Mouse (Mus musculus): Measurements from ENCODE around the gene Cacna1a.

GRCm38 (mm10) chr8:84687003-84687704 is 298.9 kb downstream of the Cacna1a start:
- no peak for TF ChIP-seq CTCF (IDR thresholded peaks at IDR 0.05; ENCODE audit: borderline replicate concordance, extremely low read depth, insufficient read depth, insufficient read length)
- no peak for TF ChIP-seq POLR2A (IDR thresholded peaks at IDR 0.05; ENCODE audit: borderline replicate concordance, extremely low read depth, insufficient read depth, insufficient read length, poor library complexity, severe bottlenecking)
